Mouse (Mus musculus) lung, adult 2 months (tissue): ENCODE measurements around the gene Ntmt1.

Source experiments
- CTCF ChIP-seq: fragments of 200-500 bp; IDR thresholded peaks from 2 replicates; pipeline ENCODE4 v1.5.1; 2011; ENCODE audit warnings: mild to moderate bottlenecking, low read length, control low read depth; ENCODE audit not compliant: insufficient read depth
- POLR2A ChIP-seq: fragments of 200-500 bp; IDR thresholded peaks from 2 replicates; pipeline ENCODE4 v1.6.1; 2011; ENCODE audit warnings: low read depth, mild to moderate bottlenecking, control low read depth, low read length, borderline replicate concordance; ENCODE audit errors: extremely low read depth

- TF ChIP-seq CTCF: no peak
- TF ChIP-seq POLR2A: no peak
Observed at GRCm38 (mm10) chr2:30848184-30848583, 40.6 kb downstream of the Ntmt1 start.
